Mouse (Mus musculus): ENCODE measurements around the gene Arhgap45.

DNA sequence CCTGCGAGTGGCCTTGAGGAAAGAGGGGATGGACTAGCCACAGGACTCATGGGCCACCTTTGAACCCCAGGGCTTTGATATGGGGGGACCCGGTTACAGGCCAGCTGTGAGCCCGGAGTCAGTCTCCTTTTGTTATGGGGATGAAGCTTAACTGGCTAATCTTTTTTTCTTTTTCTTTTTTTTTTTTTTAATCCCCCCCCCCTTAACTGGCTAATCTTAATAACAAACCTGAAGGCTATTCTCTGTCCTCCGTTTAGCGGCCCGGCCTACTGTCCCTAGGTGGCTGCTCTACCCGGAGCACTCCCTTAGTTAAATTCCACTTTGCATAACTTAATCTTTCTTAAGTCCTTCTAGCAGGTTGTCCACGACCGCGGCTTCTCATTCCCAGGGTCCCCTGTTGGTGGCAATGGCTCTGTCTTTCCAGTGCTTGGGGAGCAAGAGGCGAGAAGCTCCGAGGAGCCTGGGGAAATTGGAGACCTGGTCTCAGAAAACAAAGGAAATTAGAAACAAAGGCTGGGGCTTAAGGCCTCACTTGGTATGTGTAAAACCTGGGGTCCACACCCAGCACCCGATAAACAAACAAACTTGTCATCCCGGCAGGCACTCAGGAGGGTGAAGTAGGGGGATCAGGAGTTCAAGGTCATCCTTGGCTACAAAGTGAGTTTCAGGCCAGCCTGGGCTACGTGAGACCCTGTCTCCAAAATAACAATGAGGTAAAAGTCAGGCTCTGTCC, 34.6 kb downstream of the Arhgap45 start:
- TF ChIP-seq CTCF (IDR thresholded peaks at IDR 0.05; ENCODE audit: insufficient read depth, low read length), result no peak
- no peak for TF ChIP-seq POLR2A (IDR thresholded peaks at IDR 0.05; ENCODE audit: borderline replicate concordance, extremely low read depth, low read depth, low read length)

All from lung, adult 2 months (tissue).